Mouse (Mus musculus): ENCODE measurements around the gene Cacna1b.

- no peak for TF ChIP-seq CTCF (IDR thresholded peaks at IDR 0.05; ENCODE audit: low read depth)
- no peak for TF ChIP-seq EP300 (IDR thresholded peaks at IDR 0.05; ENCODE audit: low read depth)
Observed at GRCm38 (mm10) chr2:24725865-24726264, 37.1 kb downstream of the Cacna1b start.
